21 mouse cellular contexts compared by ENCODE assay signal in the genomic region with DNA sequence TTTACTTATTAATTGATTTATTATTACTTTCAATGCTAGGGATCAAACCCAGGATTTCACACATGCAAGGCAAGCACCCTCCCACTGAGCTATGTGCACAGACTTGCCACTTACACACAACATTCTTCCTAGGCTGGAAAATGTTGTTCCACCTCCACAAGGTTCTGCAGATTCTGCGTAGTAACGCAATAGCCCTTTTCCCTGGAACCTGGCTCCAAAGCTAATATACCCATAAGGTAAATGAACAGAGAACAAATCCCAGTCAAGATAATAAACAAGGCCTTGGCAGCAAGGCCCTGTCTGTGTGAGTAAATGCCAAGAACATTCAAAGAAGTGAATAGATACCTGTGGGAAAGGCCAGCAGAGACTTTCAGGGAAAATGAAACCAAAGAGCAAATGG. TPM values are rescaled to one million over a fixed set of nuclear protein-coding genes. Genes with fewer than 3 reads are reported as not detected.
DNase-seq lines count a peak whose midpoint lies in the region; ATAC-seq and TF ChIP-seq lines count a peak whose summit lies in the region.
"Had no signal": no experiment of that assay in that cellular context is flagged by ENCODE, and none has a peak within 500 bp of the region (broad histone marks: within the 10 kb centered on the region; RNA-seq: fewer than 3 reads in every experiment).

No protein-coding gene starts in this region.

- no peak for TF ChIP-seq CTCF in gastrocnemius, adult 2 months (IDR thresholded peaks at IDR 0.05)

- no peak overlapping the region for H3K9ac ChIP-seq in embryonic facial prominence, embryonic 13.5 days
- no peak overlapping the region for H3K9ac ChIP-seq in neural tube, embryonic 13.5 days
- H3K9ac ChIP-seq in neural tube, embryonic 15.5 days (replicated peaks) = no peak overlapping the region
- no peak overlapping the region for H3K9ac ChIP-seq in limb, embryonic 14.5 days (ENCODE audit: low read depth, low read length, severe bottlenecking)
- H3K9ac ChIP-seq: liver, embryonic 15.5 days had no signal

- H3K9me3 ChIP-seq in embryonic facial prominence, embryonic 13.5 days = no peaks in the 10 kb centered on the region
- H3K9me3 ChIP-seq in embryonic facial prominence, embryonic 10.5 days = no peaks in the 10 kb centered on the region
- H3K9me3 ChIP-seq in neural tube, embryonic 13.5 days = no peaks in the 10 kb centered on the region
- H3K9me3 ChIP-seq in neural tube, embryonic 15.5 days (replicated peaks) = no peaks in the 10 kb centered on the region
- H3K9me3 ChIP-seq in limb, embryonic 14.5 days (ENCODE audit: control insufficient read depth, low read length) = no peaks in the 10 kb centered on the region
- H3K9me3 ChIP-seq: heart, embryonic 10.5 days; liver, embryonic 15.5 days had no signal

- H3K27me3 ChIP-seq in embryonic facial prominence, embryonic 13.5 days = no peaks in the 10 kb centered on the region
- peaks cover 11% of the 10 kb centered on the region for H3K27me3 ChIP-seq in embryonic facial prominence, embryonic 10.5 days (replicated peaks; ENCODE audit: low read depth, poor library complexity, severe bottlenecking)
- 0 out of 2 replicates have a peak, but pooled peaks cover 11% of the 10 kb centered on the region for H3K27me3 ChIP-seq in neural tube, embryonic 13.5 days
- 0 out of 2 replicates have a peak, but pooled peaks cover 6% of the 10 kb centered on the region for H3K27me3 ChIP-seq in neural tube, embryonic 15.5 days (replicated peaks)
- no peaks in the 10 kb centered on the region for H3K27me3 ChIP-seq in limb, embryonic 14.5 days (ENCODE audit: control insufficient read depth, insufficient read depth, low read length)

- H3K4me1 ChIP-seq in embryonic facial prominence, embryonic 13.5 days = peaks cover 64% of the 10 kb centered on the region
- H3K4me1 ChIP-seq in embryonic facial prominence, embryonic 10.5 days = peaks cover 53% of the 10 kb centered on the region
- H3K4me1 ChIP-seq in neural tube, embryonic 13.5 days (replicated peaks) = peaks cover 59% of the 10 kb centered on the region
- H3K4me1 ChIP-seq in neural tube, embryonic 15.5 days = peaks cover 36% of the 10 kb centered on the region
- peaks cover 61% of the 10 kb centered on the region for H3K4me1 ChIP-seq in limb, embryonic 14.5 days (ENCODE audit: control insufficient read depth, insufficient read depth, low read length)
- H3K4me1 ChIP-seq: liver, embryonic 15.5 days had no signal

- intact Hi-C loops in gastrocnemius, adult 2 months (cut with DNase I) = no loop called here

- 67% methylated on average over 2 of the region's 2 CpGs for WGBS in embryonic facial prominence, embryonic 13.5 days
- 94% methylated on average over 2 of the region's 2 CpGs for WGBS in embryonic facial prominence, embryonic 10.5 days
- 90% methylated on average over 2 of the region's 2 CpGs for WGBS in neural tube, embryonic 13.5 days
- 76% methylated on average over 2 of the region's 2 CpGs for WGBS in neural tube, embryonic 15.5 days
- WGBS in limb, embryonic 14.5 days = 45% methylated on average over 2 of the region's 2 CpGs

- no peak for DNase-seq in embryonic facial prominence, embryonic 10.5 days (ENCODE audit: low spot score)
- no peak for DNase-seq in limb, embryonic 14.5 days (ENCODE audit: low spot score)
- no peak for DNase-seq in right cerebral cortex, postnatal 10 days (ENCODE audit: low spot score in 2 of 2)
- no peak for DNase-seq in gastrocnemius, adult 2 months
- DNase-seq: adrenal gland, postnatal 10 days; cerebellum, adult 9-10 months; kidney, postnatal 25 days; layer of hippocampus, postnatal 36 days; liver; lung, postnatal 4 days; right cerebral cortex, postnatal 25 days; thymus, adult 18-20 months; thymus, postnatal 36 days had no signal

- H3K4me3 ChIP-seq in embryonic facial prominence, embryonic 13.5 days = no peak overlapping the region
- no peak overlapping the region for H3K4me3 ChIP-seq in embryonic facial prominence, embryonic 10.5 days
- no peak overlapping the region for H3K4me3 ChIP-seq in neural tube, embryonic 13.5 days
- H3K4me3 ChIP-seq in neural tube, embryonic 15.5 days (replicated peaks) = no peak overlapping the region
- H3K4me3 ChIP-seq in limb, embryonic 14.5 days (replicated peaks; ENCODE audit: low read length) = no peak overlapping the region
- H3K4me3 ChIP-seq in gastrocnemius, adult 2 months = no peak overlapping the region
- H3K4me3 ChIP-seq: heart, embryonic 10.5 days; layer of hippocampus, adult 2 months; liver, embryonic 15.5 days had no signal

- H3K36me3 ChIP-seq in embryonic facial prominence, embryonic 13.5 days = no peaks in the 10 kb centered on the region
- no peaks in the 10 kb centered on the region for H3K36me3 ChIP-seq in embryonic facial prominence, embryonic 10.5 days (replicated peaks)
- H3K36me3 ChIP-seq in neural tube, embryonic 13.5 days = no peaks in the 10 kb centered on the region
- H3K36me3 ChIP-seq in neural tube, embryonic 15.5 days = no peaks in the 10 kb centered on the region
- H3K36me3 ChIP-seq in limb, embryonic 14.5 days (ENCODE audit: control insufficient read depth, insufficient read depth, low read length) = no peaks in the 10 kb centered on the region
- H3K36me3 ChIP-seq: heart, embryonic 10.5 days; liver, embryonic 15.5 days had no signal

- no peak overlapping the region for H3K4me2 ChIP-seq in embryonic facial prominence, embryonic 13.5 days
- no peak overlapping the region for H3K4me2 ChIP-seq in neural tube, embryonic 13.5 days
- no peak overlapping the region for H3K4me2 ChIP-seq in neural tube, embryonic 15.5 days
- no peak overlapping the region for H3K4me2 ChIP-seq in limb, embryonic 14.5 days (replicated peaks; ENCODE audit: low read depth, low read length, severe bottlenecking)
- H3K4me2 ChIP-seq: liver, embryonic 15.5 days had no signal

- ATAC-seq in embryonic facial prominence, embryonic 13.5 days (ENCODE audit: insufficient number of reproducible peaks, insufficient read depth, low FRiP score, low TSS enrichment, low read depth) = no peak
- ATAC-seq in neural tube, embryonic 13.5 days (ENCODE audit: low read depth) = no peak
- ATAC-seq in neural tube, embryonic 15.5 days (ENCODE audit: low FRiP score) = no peak
- no peak for ATAC-seq in limb, embryonic 14.5 days (ENCODE audit: low FRiP score, low read depth)
- ATAC-seq: hindbrain, postnatal 0 days; intestine, embryonic 16.5 days had no signal

- TF ChIP-seq POLR2A in limb, embryonic 14.5 days (IDR thresholded peaks at IDR 0.05; ENCODE audit: borderline replicate concordance, extremely low read depth, insufficient read depth, insufficient read length) = no peak

- peak overlapping the region; percentile 73 for H3K27ac ChIP-seq in embryonic facial prominence, embryonic 13.5 days
- no peak overlapping the region for H3K27ac ChIP-seq in embryonic facial prominence, embryonic 10.5 days (replicated peaks)
- peak overlapping the region; percentile 7; the same call in 1 of the 2 replicates for H3K27ac ChIP-seq in neural tube, embryonic 13.5 days (replicated peaks)
- H3K27ac ChIP-seq in neural tube, embryonic 15.5 days (replicated peaks) = no peak overlapping the region
- peak overlapping the region; percentile 65 for H3K27ac ChIP-seq in limb, embryonic 14.5 days (replicated peaks; ENCODE audit: low read depth, low read length)
- no peak overlapping the region for H3K27ac ChIP-seq in gastrocnemius, adult 2 months
- H3K27ac ChIP-seq: heart, embryonic 10.5 days; hindbrain, postnatal 0 days; layer of hippocampus, adult 2 months; liver, embryonic 15.5 days had no signal

RNA-seq across cellular contexts. Expression of a gene that starts 47.7 kb away (rescaled TPM):
- 9.9 and 10.0 TPM in 2 replicates for polyA plus RNA-seq in embryonic facial prominence, embryonic 13.5 days (2015; fragmentation: Nextera tagmentation; extraction: Ambion mirVana)
- polyA plus RNA-seq in embryonic facial prominence, embryonic 10.5 days (2016; fragmentation: Nextera tagmentation; extraction: Ambion mirVana) = 13.4 and 14.1 TPM in 2 replicates
- 4.2 and 5.9 TPM in 2 replicates for polyA plus RNA-seq in neural tube, embryonic 13.5 days (2015; fragmentation: Nextera tagmentation; extraction: Ambion mirVana)
- 3.4 and 4.5 TPM in 2 replicates for polyA plus RNA-seq in neural tube, embryonic 15.5 days (2015; fragmentation: Nextera tagmentation; extraction: Ambion mirVana)
- polyA plus RNA-seq in limb, embryonic 14.5 days (2012; rRNA removed) = 10.6 and 13.0 TPM in 2 replicates
- polyA plus RNA-seq in limb, embryonic 14.5 days (2014; fragmentation: Nextera tagmentation; extraction: Ambion mirVana) = 7.9 and 8.1 TPM in 2 replicates
- total RNA-seq in gastrocnemius, adult 2 months (2021) = 1 to 10 TPM; 3.2 to 3.4 TPM

Comparison
In these comparisons a context has a peak if more than half of its experiments do, and no peak if none do; other contexts are left out.
1. H3K27ac ChIP-seq: peak in embryonic facial prominence, embryonic 13.5 days (single experiment), neural tube, embryonic 13.5 days (single experiment) and limb, embryonic 14.5 days (single experiment); none in embryonic facial prominence, embryonic 10.5 days (single experiment), neural tube, embryonic 15.5 days (single experiment) and gastrocnemius, adult 2 months (single experiment).